8 mouse cellular contexts compared by ENCODE assay signal in the genomic region with DNA sequence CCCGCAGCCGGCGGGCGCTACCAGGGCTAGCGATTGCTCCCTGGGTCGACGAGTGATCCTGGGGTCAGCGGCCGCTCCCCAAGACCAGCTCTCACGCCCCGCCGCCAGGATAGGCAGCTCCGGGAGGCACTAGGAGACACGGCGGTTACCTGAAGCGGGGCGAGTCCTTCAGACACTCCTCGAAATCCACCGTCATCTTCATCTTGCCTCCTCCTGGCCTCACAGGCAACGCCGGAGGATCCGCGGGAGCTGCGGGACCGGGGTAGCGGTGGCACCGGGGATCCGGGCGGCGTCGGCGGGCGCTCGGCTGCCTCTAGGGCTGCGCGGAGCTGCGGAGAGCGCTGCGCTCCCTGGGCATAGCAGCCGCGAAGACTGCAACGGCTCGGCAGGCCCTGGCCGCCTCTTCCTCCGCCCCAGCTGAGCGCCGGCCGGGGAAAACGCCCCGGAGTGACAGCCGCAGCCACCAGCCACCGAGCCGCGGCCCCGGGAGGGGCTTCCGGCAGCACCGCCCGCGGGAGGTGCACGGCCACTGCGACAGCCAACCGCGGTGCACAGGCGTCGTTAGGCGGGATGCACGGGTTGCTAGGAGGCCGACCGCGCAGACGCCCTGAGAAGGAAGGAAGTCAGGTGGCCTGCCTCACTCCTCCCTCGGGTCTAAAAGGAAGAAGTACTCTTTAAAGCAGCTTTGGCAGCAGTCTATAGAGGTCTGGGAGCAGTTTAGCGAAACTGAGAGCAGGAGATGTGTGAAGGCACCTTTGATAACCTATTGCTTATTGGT. TPM values are rescaled to one million over a fixed set of nuclear protein-coding genes. Genes with fewer than 3 reads are reported as not detected.
DNase-seq lines count a peak whose midpoint lies in the region; ATAC-seq and TF ChIP-seq lines count a peak whose summit lies in the region.

Gene Acap2, minus strand, starts transcription at position 456 of the 778 bp plus-strand sequence.

- H3K79me2 ChIP-seq in CH12.LX (replicated peaks; ENCODE audit: control insufficient read depth, extremely low read depth, insufficient read depth, poor library complexity, severe bottlenecking) = peaks cover 28% of the 10 kb centered on the region

- H3K36me3 ChIP-seq in CH12.LX (replicated peaks in 1 of 2; ENCODE audit: control insufficient read depth in 1 of 2, insufficient read depth in 1 of 2, low read length in 1 of 2) = peaks cover 0 to 11% of the 10 kb centered on the region in 2 experiments
- H3K36me3 ChIP-seq in forebrain, embryonic 11.5 days (ENCODE audit: control insufficient read depth, insufficient read depth, low read length) = no peaks in the 10 kb centered on the region
- H3K36me3 ChIP-seq in heart, embryonic 16.5 days (ENCODE audit: control insufficient read depth, insufficient read depth) = no peaks in the 10 kb centered on the region
- no peaks in the 10 kb centered on the region for H3K36me3 ChIP-seq in liver, embryonic 15.5 days (replicated peaks)
- no peaks in the 10 kb centered on the region for H3K36me3 ChIP-seq in neural tube, embryonic 12.5 days

- H3K27me3 ChIP-seq in CH12.LX (replicated peaks) = no peaks in the 10 kb centered on the region
- H3K27me3 ChIP-seq in forebrain, embryonic 11.5 days (ENCODE audit: control insufficient read depth, insufficient read depth, low read length) = no peaks in the 10 kb centered on the region
- H3K27me3 ChIP-seq in heart, embryonic 16.5 days (ENCODE audit: control insufficient read depth, insufficient read depth, low read length) = no peaks in the 10 kb centered on the region
- H3K27me3 ChIP-seq in liver, embryonic 15.5 days = peaks cover 9% of the 10 kb centered on the region
- H3K27me3 ChIP-seq in neural tube, embryonic 12.5 days (replicated peaks) = no peaks in the 10 kb centered on the region

- peak within 1 kb of the TSS; percentile 81 for H3K9ac ChIP-seq in CH12.LX (ENCODE audit: insufficient read depth, low read depth)
- peak within 1 kb of the TSS; percentile 90 for H3K9ac ChIP-seq in forebrain, embryonic 11.5 days (ENCODE audit: low read length)
- peak within 1 kb of the TSS; percentile 94 for H3K9ac ChIP-seq in heart, embryonic 16.5 days (ENCODE audit: low read length)
- H3K9ac ChIP-seq in liver, embryonic 15.5 days = peak within 1 kb of the TSS; percentile 87
- peak within 1 kb of the TSS; percentile 92 for H3K9ac ChIP-seq in neural tube, embryonic 12.5 days

- H3K9me3 ChIP-seq in CH12.LX (replicated peaks; ENCODE audit: low read length) = no peaks in the 10 kb centered on the region
- H3K9me3 ChIP-seq in forebrain, embryonic 11.5 days (ENCODE audit: control insufficient read depth, low read length) = no peaks in the 10 kb centered on the region
- no peaks in the 10 kb centered on the region for H3K9me3 ChIP-seq in heart, embryonic 16.5 days (replicated peaks; ENCODE audit: control insufficient read depth, low read length)
- H3K9me3 ChIP-seq in liver, embryonic 15.5 days (replicated peaks) = no peaks in the 10 kb centered on the region
- H3K9me3 ChIP-seq in neural tube, embryonic 12.5 days = no peaks in the 10 kb centered on the region

- peak; percentile 98 for DNase-seq in CH12.LX (ENCODE audit: extremely low read depth)
- peak; percentile 88 for DNase-seq in c-Kit-positive CD71-positive TER-119-negative erythroid progenitor cells, embryonic 14.5 days (ENCODE audit: low read depth)
- DNase-seq in forebrain, embryonic 11.5 days (ENCODE audit: low spot score) = peak; percentile 98
- peak; percentile 98 for DNase-seq in kidney, postnatal 36 days
- peak; percentile 96 for DNase-seq in telencephalon, adult 2 months (ENCODE audit: low read depth, low spot score)

- H3K4me1 ChIP-seq in CH12.LX (ENCODE audit: control insufficient read depth in 1 of 2, insufficient read depth in 2 of 2) = peaks cover 12 to 48% of the 10 kb centered on the region in 2 experiments; a peak in 3 of 4 replicates
- peaks cover 3% of the 10 kb centered on the region; the same call in 1 of the 2 replicates for H3K4me1 ChIP-seq in forebrain, embryonic 11.5 days (replicated peaks; ENCODE audit: control insufficient read depth, insufficient read depth, low read length)
- peaks cover 16% of the 10 kb centered on the region for H3K4me1 ChIP-seq in heart, embryonic 16.5 days (ENCODE audit: control insufficient read depth, insufficient read depth, low read length)
- H3K4me1 ChIP-seq in liver, embryonic 15.5 days (replicated peaks) = peaks cover 38% of the 10 kb centered on the region
- H3K4me1 ChIP-seq in neural tube, embryonic 12.5 days = peaks cover 14% of the 10 kb centered on the region

- WGBS in forebrain, embryonic 11.5 days = under 1% methylated on average over 72 of the region's 73 CpGs
- under 1% methylated on average over 72 of the region's 73 CpGs for WGBS in heart, embryonic 16.5 days
- under 1% methylated on average over 73 of the region's 73 CpGs for WGBS in liver, embryonic 15.5 days (ENCODE audit: insufficient replicate concordance)
- under 1% methylated on average over 73 of the region's 73 CpGs for WGBS in neural tube, embryonic 12.5 days

- ATAC-seq in forebrain, embryonic 11.5 days (replicated peaks; ENCODE audit: low FRiP score) = peak; percentile 99
- ATAC-seq in heart, embryonic 16.5 days (replicated peaks; ENCODE audit: extremely low read depth, insufficient read depth, low FRiP score) = peak; percentile 98
- ATAC-seq in liver, embryonic 15.5 days (ENCODE audit: insufficient read depth) = peak; percentile 96
- ATAC-seq in neural tube, embryonic 12.5 days (ENCODE audit: low FRiP score, low read depth) = peak; percentile 99

- H3K4me3 ChIP-seq in CH12.LX (replicated peaks in 1 of 3; ENCODE audit: low read depth in 2 of 3, low read length in 2 of 3, poor library complexity in 1 of 3) = peak within 1 kb of the TSS; percentile 83 to 87 (median 84)
- H3K4me3 ChIP-seq in forebrain, embryonic 11.5 days (ENCODE audit: low read depth, low read length) = peak within 1 kb of the TSS; percentile 90
- peak within 1 kb of the TSS; percentile 88 for H3K4me3 ChIP-seq in heart, embryonic 16.5 days (ENCODE audit: low read length)
- peak within 1 kb of the TSS; percentile 80 for H3K4me3 ChIP-seq in liver, embryonic 15.5 days (replicated peaks)
- H3K4me3 ChIP-seq in neural tube, embryonic 12.5 days = peak within 1 kb of the TSS; percentile 84

- no peak for TF ChIP-seq RAD21 in CH12.LX (IDR thresholded peaks at IDR 0.05; ENCODE audit: low read depth, low read length)

- TF ChIP-seq POLR2A in CH12.LX (IDR thresholded peaks at IDR 0.05; ENCODE audit: low read depth, low read length) = peak; percentile 94

- H3K4me2 ChIP-seq in CH12.LX (ENCODE audit: insufficient read depth, low read depth, poor library complexity, severe bottlenecking) = peak within 1 kb of the TSS; percentile 98
- peak within 1 kb of the TSS; percentile 87 for H3K4me2 ChIP-seq in forebrain, embryonic 11.5 days (ENCODE audit: low read depth, low read length, severe bottlenecking)
- peak within 1 kb of the TSS; percentile 81 for H3K4me2 ChIP-seq in heart, embryonic 16.5 days (ENCODE audit: low read depth, low read length)
- peak within 1 kb of the TSS; percentile 95 for H3K4me2 ChIP-seq in liver, embryonic 15.5 days
- peak within 1 kb of the TSS; percentile 84 for H3K4me2 ChIP-seq in neural tube, embryonic 12.5 days (replicated peaks)

- in situ Hi-C loops in CH12.LX (cut with MboI; ENCODE audit: low pct_ligation_motif_present, low pct_unique_long_range_greater_than_20kb, low sequenced_read_pairs) = no loop called here

- TF ChIP-seq EP300 in CH12.LX (IDR thresholded peaks at IDR 0.05; ENCODE audit: low read length) = no peak

- dilution Hi-C loops in CH12.LX (cut with MboI; ENCODE audit: extremely low pct_ligation_motif_present, extremely low pct_unique_long_range_greater_than_20kb, low sequenced_read_pairs) = no loop called here

- TF ChIP-seq CTCF in CH12.LX (conservative IDR thresholded peaks at IDR 0.05 in 1 of 2, IDR thresholded peaks at IDR 0.05 in 1 of 2; ENCODE audit: low read depth in 2 of 2, low read length in 2 of 2) = no peak

- peak within 1 kb of the TSS; percentile 64 for H3K27ac ChIP-seq in CH12.LX (ENCODE audit: insufficient read depth, low read depth)
- H3K27ac ChIP-seq in forebrain, embryonic 11.5 days (ENCODE audit: low read depth, low read length) = peak within 1 kb of the TSS; percentile 80
- H3K27ac ChIP-seq in heart, embryonic 16.5 days (ENCODE audit: low read length) = peak within 1 kb of the TSS; percentile 92
- H3K27ac ChIP-seq in liver, embryonic 15.5 days (replicated peaks) = peak within 1 kb of the TSS; percentile 92
- H3K27ac ChIP-seq in neural tube, embryonic 12.5 days = peak within 1 kb of the TSS; percentile 90

TF ChIP-seq in CH12.LX, 34 proteins besides CTCF, POLR2A, EP300 and RAD21 (continues in another document):
- TF ChIP-seq IRF4 (IDR thresholded peaks at IDR 0.05; ENCODE audit: low read depth, low read length) (peak; percentile 68; the same call in 1 of the 2 replicates), JUN (IDR thresholded peaks at IDR 0.05; ENCODE audit: insufficient read depth, low read depth, low read length) (no peak), MXI1 (IDR thresholded peaks at IDR 0.05; ENCODE audit: low read depth, low read length) (peak; percentile 98), USF1 (IDR thresholded peaks at IDR 0.05; ENCODE audit: low read depth, low read length) (peak; percentile 90), SMC3 (IDR thresholded peaks at IDR 0.05; ENCODE audit: low read depth, low read length) (no peak), ZKSCAN1 (IDR thresholded peaks at IDR 0.05; ENCODE audit: borderline replicate concordance, low read depth, low read length) (no peak), MAZ (IDR thresholded peaks at IDR 0.05; ENCODE audit: low read depth, low read length) (peak; percentile 90; the same call in 1 of the 2 replicates), MAX (IDR thresholded peaks at IDR 0.05; ENCODE audit: low read length) (peak; percentile 54), E2F4 (IDR thresholded peaks at IDR 0.05; ENCODE audit: insufficient replicate concordance, low read depth, low read length) (no peak), MEF2A (IDR thresholded peaks at IDR 0.05; ENCODE audit: borderline replicate concordance, low read depth, low read length) (no peak; the same call in none of the 2 replicates), MYC (IDR thresholded peaks at IDR 0.05; ENCODE audit: low read depth, low read length) (no peak), TCF12 (IDR thresholded peaks at IDR 0.05; ENCODE audit: low read depth, low read length) (peak; percentile 83), CHD2 (IDR thresholded peaks at IDR 0.05; ENCODE audit: low read length) (peak; percentile 90), PAX5 (IDR thresholded peaks at IDR 0.05; ENCODE audit: low read length) (no peak)

RNA-seq across cellular contexts. Expression of gene Acap2, which starts in this region (rescaled TPM):
- 28.9 and 31.5 TPM in 2 replicates for total RNA-seq in CH12.LX (2012; rRNA removed)
- total RNA-seq in CH12.LX (2014; rRNA removed) = 47.4 and 54.5 TPM in 2 replicates
- 35.0 and 36.9 TPM in 2 replicates for polyA plus RNA-seq in CH12.LX (2012; ENCODE audit: insufficient read length, low read depth)
- 24.8 and 29.5 TPM in 2 replicates for polyA plus RNA-seq in forebrain, embryonic 11.5 days (2014; fragmentation: Nextera tagmentation; extraction: Ambion mirVana)
- polyA plus RNA-seq in heart, embryonic 16.5 days (2015; fragmentation: Nextera tagmentation; extraction: Ambion mirVana) = 10.6 and 12.8 TPM in 2 replicates
- 5.8 and 6.2 TPM in 2 replicates for polyA plus RNA-seq in liver, embryonic 15.5 days (2015; fragmentation: Nextera tagmentation; extraction: Ambion mirVana)
- 18.1 and 18.4 TPM in 2 replicates for polyA plus RNA-seq in neural tube, embryonic 12.5 days (2016; fragmentation: Nextera tagmentation; extraction: Ambion mirVana)

Comparison
In these comparisons a context has a peak if more than half of its experiments do, and no peak if none do; other contexts are left out.
1. Peak in every context shown above with its lines: DNase-seq, ATAC-seq, H3K4me3 ChIP-seq and H3K27ac ChIP-seq.